Mouse (Mus musculus) intestine, postnatal 0 days (tissue): ENCODE data around the gene Slc25a36. TPM values are rescaled to one million over a fixed set of nuclear protein-coding genes. Genes with fewer than 3 reads are reported as not detected.

Experiments
- ATAC-seq: fragments of 200-750 bp; cut with Nextera tagmentation; 2 replicates; pipeline ENCODE4 v1.8.0; 2017; ENCODE audit warnings: mild to moderate bottlenecking, moderate TSS enrichment, moderate library complexity
- H3K27ac ChIP-seq: fragments of 300-500 bp; sonication (generic); 2 replicates; pipeline ENCODE4 v1.5.1; 2014; ENCODE audit warnings: mild to moderate bottlenecking, low read depth, low read length, moderate library complexity
- H3K27me3 ChIP-seq: fragments of 300-500 bp; sonication (generic); replicated peaks from 2 replicates; pipeline ENCODE4 v1.6.1; 2014; ENCODE audit warnings: low read length, mixed read lengths; ENCODE audit not compliant: control insufficient read depth, insufficient read depth
- H3K36me3 ChIP-seq: fragments of 300-500 bp; sonication (generic); 2 replicates; pipeline ENCODE4 v1.6.1; 2014; ENCODE audit warnings: mild to moderate bottlenecking, moderate library complexity; ENCODE audit not compliant: control insufficient read depth, insufficient read depth
- H3K4me1 ChIP-seq: fragments of 300-500 bp; sonication (generic); replicated peaks from 2 replicates; pipeline ENCODE4 v1.6.1; 2014; ENCODE audit warnings: antibody characterized with exemption, low read length, mixed read lengths; ENCODE audit not compliant: control insufficient read depth, insufficient read depth
- H3K4me2 ChIP-seq: fragments of 300-500 bp; sonication (generic); replicated peaks from 2 replicates; pipeline ENCODE4 v1.6.1; 2014; ENCODE audit warnings: low read depth, mild to moderate bottlenecking, moderate library complexity
- H3K4me3 ChIP-seq: fragments of 300-500 bp; sonication (generic); 2 replicates; pipeline ENCODE4 v1.5.1; 2014; ENCODE audit warnings: low read depth, low read length
- H3K9ac ChIP-seq: fragments of 300-500 bp; sonication (generic); 2 replicates; pipeline ENCODE4 v1.6.1; 2014; ENCODE audit warnings: mild to moderate bottlenecking, low read depth, low read length
- H3K9me3 ChIP-seq: fragments of 300-500 bp; sonication (generic); 2 replicates; pipeline ENCODE4 v1.6.1; 2016; ENCODE audit warnings: mixed run types; ENCODE audit not compliant: control insufficient read depth
- CTCF ChIP-seq: sonication (generic); IDR thresholded peaks from 2 replicates; pipeline ENCODE4 v1.5.1; 2016; ENCODE audit warnings: low read depth, mild to moderate bottlenecking, control low read depth, antibody characterized with exemption, moderate library complexity
- WGBS: fragments of 180-500 bp; shearing (Covaris S2); extraction: QIAGEN DNeasy Blood & Tissue Kit; methylation state at CpG from one replicate; pipeline ENCODE4 v1.1.7; 2014; 5-methylcytosine and 5-hydroxymethylcytosine counted together
- polyA plus RNA-seq: library from polyadenylated mRNA; unstranded; fragments of >200 nt; fragmentation: Nextera tagmentation; extraction: Ambion mirVana; gene quantifications from 2 replicates; pipeline ENCODE4 v1.2.1, GENCODE M21; 2015

Gene Slc25a36
- polyA plus RNA-seq, 1 experiment from 2014 or later, result 47.7 TPM

DNA sequence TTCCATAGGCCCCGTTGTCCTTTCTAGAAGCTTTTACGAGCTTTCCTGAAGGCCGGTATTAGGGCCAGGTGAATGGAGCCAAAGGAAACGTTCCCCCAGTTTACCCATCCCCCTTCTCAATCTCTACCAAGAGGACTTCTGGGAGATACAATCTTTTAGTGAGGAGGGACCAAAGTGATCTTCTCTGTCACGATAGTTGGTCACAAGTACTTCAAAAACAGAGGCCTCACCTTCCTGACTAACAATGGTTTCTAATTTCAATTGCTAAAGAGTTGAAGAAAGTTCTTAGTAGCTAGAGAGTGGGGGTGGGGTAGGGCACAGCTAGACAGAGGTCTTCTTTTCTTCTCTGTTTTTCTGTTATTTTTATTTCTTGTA, 2.6 kb upstream of the Slc25a36 start:
- TF ChIP-seq CTCF, result no peak
- Histone ChIP-seq H3K4me3 (no peak overlapping the region), H3K36me3 (no peaks in the 10 kb centered on the region), H3K4me1 (peaks cover 3% of the 10 kb centered on the region; the same call in 1 of the 2 replicates), H3K27ac (no peak overlapping the region), H3K4me2 (no peak overlapping the region), H3K9me3 (no peaks in the 10 kb centered on the region), H3K9ac (no peak overlapping the region), H3K27me3 (no peaks in the 10 kb centered on the region)
- WGBS, result 37% methylated on average over 5 of the region's 5 CpGs
- ATAC-seq, result no peak

DNA sequence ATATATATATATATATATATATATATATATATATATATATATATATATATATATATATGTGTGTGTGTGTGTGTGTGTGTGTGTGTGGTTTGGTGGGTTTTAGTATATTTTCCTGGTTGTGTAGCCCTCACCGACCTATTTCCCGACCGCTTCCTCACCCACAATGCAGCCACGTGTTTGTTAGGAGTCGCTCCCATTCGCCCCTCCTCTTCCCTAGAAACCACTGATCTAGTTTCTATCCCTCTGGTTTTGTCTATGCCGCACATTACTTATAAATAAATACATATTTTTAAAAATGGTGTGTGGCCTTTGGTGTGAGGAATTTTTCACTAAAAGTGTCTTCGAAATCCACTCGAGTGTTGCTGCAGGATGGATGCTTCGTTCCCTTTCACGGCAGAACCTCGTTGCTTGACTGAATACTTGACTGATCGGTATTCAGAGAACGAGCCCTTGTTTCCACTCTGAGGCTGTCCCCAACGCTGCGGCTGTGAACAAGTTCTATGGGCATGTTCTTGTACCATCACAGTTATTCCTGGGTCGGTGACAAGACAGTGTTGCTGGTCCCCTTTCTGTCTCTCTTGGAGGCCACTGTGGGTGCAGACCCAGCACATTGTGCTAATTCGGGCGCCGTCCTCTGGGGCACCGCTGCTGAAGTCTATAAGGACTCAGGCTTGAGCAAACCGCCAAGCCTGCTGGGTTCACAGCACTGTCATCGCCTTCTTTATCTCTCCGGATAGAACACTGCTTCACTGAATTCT, 2.0 kb upstream of the Slc25a36 start:
- ATAC-seq, result no peak
- H3K9ac ChIP-seq, result no peak overlapping the region
- 77% methylated on average over 24 of the region's 24 CpGs for WGBS
- H3K27ac ChIP-seq, result no peak overlapping the region
- peaks cover 3% of the 10 kb centered on the region; the same call in 1 of the 2 replicates for H3K4me1 ChIP-seq
- H3K9me3 ChIP-seq, result no peaks in the 10 kb centered on the region
- H3K36me3 ChIP-seq, result 0 out of 2 replicates have a peak, but pooled peaks cover 3% of the 10 kb centered on the region
- no peaks in the 10 kb centered on the region for H3K27me3 ChIP-seq
- H3K4me2 ChIP-seq, result no peak overlapping the region
- no peak for TF ChIP-seq CTCF
- no peak overlapping the region for H3K4me3 ChIP-seq

DNA sequence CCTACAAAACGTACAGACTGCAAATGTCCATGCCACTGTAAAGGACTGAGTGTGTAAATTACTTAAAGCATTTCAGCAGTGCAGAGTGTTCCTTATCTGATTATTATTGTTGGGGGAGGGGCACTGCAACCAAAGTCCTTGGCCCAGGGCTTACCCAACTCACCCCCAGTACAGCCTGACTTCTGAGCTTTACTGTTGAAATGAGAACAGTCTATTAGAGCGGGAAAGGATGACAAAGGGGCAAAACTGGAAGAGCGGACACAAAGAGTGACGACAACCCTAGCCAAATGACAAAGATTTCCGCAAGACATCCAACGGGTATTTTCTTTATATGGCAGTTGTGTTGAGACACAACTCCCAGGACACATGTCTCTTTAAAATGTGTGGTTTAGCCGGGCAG, 1.3 kb upstream of the Slc25a36 start:
- Histone ChIP-seq H3K4me3 (no peak overlapping the region), H3K36me3 (0 out of 2 replicates have a peak, but pooled peaks cover 3% of the 10 kb centered on the region), H3K4me2 (no peak overlapping the region; the same call in 1 of the 2 replicates), H3K9me3 (no peaks in the 10 kb centered on the region), H3K27ac (no peak overlapping the region), H3K9ac (no peak overlapping the region), H3K27me3 (no peaks in the 10 kb centered on the region), H3K4me1 (peaks cover 3% of the 10 kb centered on the region; the same call in 1 of the 2 replicates)
- TF ChIP-seq CTCF, result no peak
- no peak for ATAC-seq
- 72% methylated on average over 7 of the region's 7 CpGs for WGBS

DNA sequence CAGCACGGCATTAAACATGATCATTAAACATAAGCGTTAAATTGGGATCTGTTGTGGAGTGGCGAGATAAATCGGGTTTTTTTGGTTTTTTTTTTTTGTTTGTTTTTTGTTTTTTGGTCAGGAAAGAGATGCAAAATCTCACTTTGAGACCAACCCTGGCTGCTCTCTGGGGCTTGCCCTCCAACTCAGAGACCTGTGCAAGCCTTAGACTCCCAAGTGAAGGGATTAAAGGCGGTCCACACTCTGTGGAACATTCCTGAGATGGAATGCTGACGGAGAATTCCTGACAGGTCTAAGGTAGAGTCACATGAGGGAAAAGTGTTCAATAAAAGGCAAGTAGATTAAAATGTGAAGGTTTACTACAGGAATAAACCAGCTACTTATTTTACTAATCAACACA, 549 bp upstream of the Slc25a36 start:
- H3K9me3 ChIP-seq, result no peaks in the 10 kb centered on the region
- TF ChIP-seq CTCF, result no peak
- peaks cover 3% of the 10 kb centered on the region; the same call in 1 of the 2 replicates for H3K4me1 ChIP-seq
- peak overlapping the region; percentile 94 for H3K4me3 ChIP-seq
- no peaks in the 10 kb centered on the region for H3K27me3 ChIP-seq
- peak overlapping the region; percentile 96 for H3K27ac ChIP-seq
- ATAC-seq, result 0 out of 2 replicates have a peak, but pooled peaks have one; percentile 33
- H3K36me3 ChIP-seq, result 0 out of 2 replicates have a peak, but pooled peaks cover 3% of the 10 kb centered on the region
- H3K4me2 ChIP-seq, result peak overlapping the region; percentile 64
- peak overlapping the region; percentile 97; the same call in 1 of the 2 replicates for H3K9ac ChIP-seq
- 7% methylated on average over 6 of the region's 6 CpGs for WGBS

DNA sequence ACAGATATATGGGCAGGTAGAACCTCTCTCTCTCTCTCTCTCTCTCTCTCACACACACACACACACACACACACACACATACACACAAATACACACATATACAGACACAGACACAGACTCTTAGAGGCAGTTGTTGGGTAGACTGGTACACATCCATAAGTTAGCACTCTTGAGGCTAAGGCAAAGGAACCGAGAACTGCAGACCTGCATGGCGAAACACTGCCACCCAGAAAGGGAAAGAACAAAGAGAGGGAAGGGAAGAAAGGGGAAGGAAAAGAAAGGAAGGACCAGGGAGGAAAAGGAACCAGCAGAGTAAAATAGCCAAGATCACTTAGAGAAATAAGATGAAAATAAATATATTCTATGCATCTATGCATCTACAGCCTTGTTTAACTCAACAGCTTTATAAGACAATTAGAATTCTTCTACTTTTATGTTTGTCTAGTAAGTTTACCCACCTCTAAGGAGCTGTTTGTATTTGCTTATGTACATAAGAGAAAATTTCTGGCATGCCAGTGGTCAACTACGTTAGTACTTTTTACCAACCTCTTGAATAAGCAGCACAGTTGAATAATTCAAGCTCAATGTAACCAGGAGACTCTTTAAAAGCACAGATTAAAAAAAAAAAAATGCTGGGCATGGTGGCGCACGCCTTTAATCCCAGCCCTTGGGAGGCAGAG, 4.3 kb downstream of the Slc25a36 start:
- TF ChIP-seq CTCF, result no peak
- Histone ChIP-seq H3K36me3 (0 out of 2 replicates have a peak, but pooled peaks cover 3% of the 10 kb centered on the region), H3K4me1 (no peaks in the 10 kb centered on the region), H3K9ac (no peak overlapping the region), H3K9me3 (no peaks in the 10 kb centered on the region), H3K4me2 (no peak overlapping the region), H3K27ac (no peak overlapping the region), H3K27me3 (no peaks in the 10 kb centered on the region), H3K4me3 (no peak overlapping the region)
- ATAC-seq, result no peak
- 83% methylated on average over 5 of the region's 5 CpGs for WGBS

DNA sequence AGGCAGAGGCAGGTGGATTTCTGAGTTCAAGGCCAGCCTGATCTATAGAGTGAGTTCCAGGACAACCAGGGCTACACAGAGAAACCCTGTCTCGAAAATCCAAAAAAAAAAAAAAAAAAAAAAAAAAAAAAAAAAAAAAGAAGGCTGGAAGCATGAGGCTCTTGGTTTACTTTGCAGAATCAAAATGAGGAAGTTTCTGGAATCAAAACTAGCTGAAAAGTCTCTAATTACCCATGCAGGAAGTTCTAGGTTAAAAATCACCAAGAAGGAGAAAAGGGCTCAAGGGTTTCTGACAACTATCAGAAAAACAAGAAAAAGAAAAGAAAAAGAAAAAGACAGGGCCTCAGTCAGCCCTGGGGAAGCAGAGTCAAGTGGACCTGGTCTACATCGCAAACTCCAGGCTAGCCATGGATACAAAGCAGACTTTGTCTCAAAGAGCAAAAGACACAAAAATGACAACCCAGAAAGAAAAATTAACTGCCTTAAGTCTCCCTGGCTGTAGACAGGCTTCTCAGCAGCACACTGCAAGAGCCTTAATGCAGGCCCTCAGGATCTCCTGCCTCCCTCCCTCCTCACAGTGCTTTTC, 5.5 kb downstream of the Slc25a36 start:
- WGBS, result 59% methylated on average over 2 of the region's 2 CpGs
- no peaks in the 10 kb centered on the region for H3K27me3 ChIP-seq
- H3K4me3 ChIP-seq, result no peak overlapping the region
- H3K27ac ChIP-seq, result peak overlapping the region; percentile 41; the same call in 1 of the 2 replicates
- 0 out of 2 replicates have a peak, but pooled peaks cover 3% of the 10 kb centered on the region for H3K36me3 ChIP-seq
- H3K4me1 ChIP-seq, result no peaks in the 10 kb centered on the region
- no peak for TF ChIP-seq CTCF
- no peak for ATAC-seq
- H3K9ac ChIP-seq, result 0 out of 2 replicates have a peak overlapping the region, but pooled peaks have one; percentile 11
- no peaks in the 10 kb centered on the region for H3K9me3 ChIP-seq
- H3K4me2 ChIP-seq, result peak overlapping the region; percentile 32; the same call in 1 of the 2 replicates
